ENCODE assay signal across 21 mouse cellular contexts in the genomic region with DNA sequence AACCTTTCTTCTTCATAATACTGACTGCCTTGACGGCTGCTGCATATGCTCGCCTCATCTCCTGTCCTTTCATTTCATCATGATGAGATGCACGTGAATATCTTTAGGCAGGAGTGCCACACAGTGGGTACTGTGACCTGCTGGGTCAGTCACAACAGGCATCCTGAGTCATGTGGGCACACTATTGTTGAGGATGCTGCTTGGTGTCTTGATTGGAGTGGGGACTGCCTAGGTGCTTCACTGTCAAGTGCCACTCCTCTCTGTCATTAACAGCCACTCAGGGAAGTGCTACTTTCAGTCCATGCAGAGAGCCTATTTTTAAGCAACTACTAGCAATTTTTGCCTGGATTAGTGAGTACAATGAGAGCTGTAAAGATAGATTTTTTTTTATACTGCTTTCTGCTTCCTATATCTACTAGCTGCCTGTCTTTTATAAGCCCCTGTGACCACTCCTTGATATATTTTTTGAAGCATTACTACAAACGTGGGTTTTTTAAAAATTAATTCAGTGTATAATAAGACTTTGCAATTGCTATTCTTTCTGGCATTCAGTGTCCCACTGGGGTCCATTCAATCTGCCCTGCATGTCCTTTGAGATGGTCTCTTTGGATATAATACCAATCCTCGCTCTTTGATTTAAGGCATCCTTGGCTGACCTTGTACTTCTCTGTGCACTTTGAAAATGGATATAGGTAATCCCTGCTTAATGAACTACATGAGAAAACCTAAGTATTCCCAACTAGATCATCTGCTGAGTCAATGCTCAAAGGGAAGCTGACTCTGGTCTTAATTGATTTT.
DNase-seq lines count a peak whose midpoint lies in the region; ATAC-seq lines count a peak whose summit lies in the region.
"Had no signal": no experiment of that assay in that cellular context is flagged by ENCODE, and none has a peak within 500 bp of the region (broad histone marks: within the 10 kb centered on the region; RNA-seq: fewer than 3 reads in every experiment).

No protein-coding gene starts in this region.

- H3K9ac ChIP-seq in forebrain, embryonic 12.5 days, result no peak overlapping the region
- H3K9ac ChIP-seq in forebrain, embryonic 11.5 days (ENCODE audit: low read length), result no peak overlapping the region
- no peak overlapping the region for H3K9ac ChIP-seq in midbrain, embryonic 11.5 days (ENCODE audit: low read length)
- no peak overlapping the region for H3K9ac ChIP-seq in midbrain, embryonic 14.5 days (replicated peaks; ENCODE audit: low read length)
- H3K9ac ChIP-seq: embryonic facial prominence, embryonic 12.5 days; hindbrain, embryonic 14.5 days had no signal

- no peaks in the 10 kb centered on the region for H3K27me3 ChIP-seq in forebrain, embryonic 12.5 days
- H3K27me3 ChIP-seq in forebrain, embryonic 11.5 days (ENCODE audit: control insufficient read depth, insufficient read depth, low read length), result no peaks in the 10 kb centered on the region
- no peaks in the 10 kb centered on the region for H3K27me3 ChIP-seq in midbrain, embryonic 11.5 days (ENCODE audit: control insufficient read depth, insufficient read depth, low read length)
- no peaks in the 10 kb centered on the region for H3K27me3 ChIP-seq in midbrain, embryonic 10.5 days (ENCODE audit: low read depth, poor library complexity, severe bottlenecking)
- H3K27me3 ChIP-seq in midbrain, embryonic 14.5 days (ENCODE audit: control insufficient read depth, insufficient read depth, low read length), result no peaks in the 10 kb centered on the region
- H3K27me3 ChIP-seq: embryonic facial prominence, embryonic 12.5 days had no signal

- no peak overlapping the region for H3K27ac ChIP-seq in forebrain, embryonic 12.5 days
- H3K27ac ChIP-seq in forebrain, embryonic 11.5 days (ENCODE audit: low read depth, low read length), result no peak overlapping the region
- H3K27ac ChIP-seq in midbrain, embryonic 11.5 days (ENCODE audit: low read depth, low read length), result no peak overlapping the region
- H3K27ac ChIP-seq in midbrain, embryonic 10.5 days (replicated peaks), result no peak overlapping the region
- peak overlapping the region; percentile 16; the same call in 1 of the 2 replicates for H3K27ac ChIP-seq in midbrain, embryonic 14.5 days (replicated peaks; ENCODE audit: low read depth, low read length)
- H3K27ac ChIP-seq: embryonic facial prominence, embryonic 12.5 days; heart, embryonic 10.5 days; hindbrain, embryonic 14.5 days had no signal

- H3K4me3 ChIP-seq in forebrain, embryonic 12.5 days (replicated peaks), result no peak overlapping the region
- H3K4me3 ChIP-seq in forebrain, embryonic 11.5 days (ENCODE audit: low read depth, low read length), result no peak overlapping the region
- no peak overlapping the region for H3K4me3 ChIP-seq in midbrain, embryonic 11.5 days (ENCODE audit: low read depth, low read length)
- no peak overlapping the region for H3K4me3 ChIP-seq in midbrain, embryonic 10.5 days
- H3K4me3 ChIP-seq in midbrain, embryonic 14.5 days (replicated peaks; ENCODE audit: low read depth, low read length), result no peak overlapping the region
- H3K4me3 ChIP-seq: embryonic facial prominence, embryonic 12.5 days; heart, embryonic 10.5 days had no signal

- no peaks in the 10 kb centered on the region for H3K36me3 ChIP-seq in forebrain, embryonic 12.5 days (replicated peaks)
- H3K36me3 ChIP-seq in forebrain, embryonic 11.5 days (ENCODE audit: control insufficient read depth, insufficient read depth, low read length), result no peaks in the 10 kb centered on the region
- H3K36me3 ChIP-seq in midbrain, embryonic 11.5 days (ENCODE audit: control insufficient read depth, insufficient read depth, low read length), result no peaks in the 10 kb centered on the region
- H3K36me3 ChIP-seq in midbrain, embryonic 10.5 days, result no peaks in the 10 kb centered on the region
- no peaks in the 10 kb centered on the region for H3K36me3 ChIP-seq in midbrain, embryonic 14.5 days (ENCODE audit: control insufficient read depth, insufficient read depth, low read length)
- H3K36me3 ChIP-seq: embryonic facial prominence, embryonic 12.5 days; G1E; heart, embryonic 10.5 days had no signal

- WGBS in forebrain, embryonic 12.5 days, result 44% methylated on average over 5 of the region's 5 CpGs
- 55% methylated on average over 5 of the region's 5 CpGs for WGBS in forebrain, embryonic 11.5 days
- WGBS in midbrain, embryonic 11.5 days, result 58% methylated on average over 5 of the region's 5 CpGs
- 69% methylated on average over 5 of the region's 5 CpGs for WGBS in midbrain, embryonic 10.5 days
- 52% methylated on average over 5 of the region's 5 CpGs for WGBS in midbrain, embryonic 14.5 days

- peaks cover 13% of the 10 kb centered on the region; the same call in 1 of the 2 replicates for H3K4me1 ChIP-seq in forebrain, embryonic 12.5 days
- H3K4me1 ChIP-seq in forebrain, embryonic 11.5 days (replicated peaks; ENCODE audit: control insufficient read depth, insufficient read depth, low read length), result peaks cover 2% of the 10 kb centered on the region; the same call in 1 of the 2 replicates
- H3K4me1 ChIP-seq in midbrain, embryonic 11.5 days (ENCODE audit: control insufficient read depth, insufficient read depth, low read length), result peaks cover 2% of the 10 kb centered on the region; the same call in 1 of the 2 replicates
- H3K4me1 ChIP-seq in midbrain, embryonic 10.5 days, result peaks cover 24% of the 10 kb centered on the region
- 0 out of 2 replicates have a peak, but pooled peaks cover 3% of the 10 kb centered on the region for H3K4me1 ChIP-seq in midbrain, embryonic 14.5 days (ENCODE audit: control insufficient read depth, insufficient read depth, low read length)
- H3K4me1 ChIP-seq: embryonic facial prominence, embryonic 12.5 days; heart, embryonic 10.5 days had no signal

- 0 out of 2 replicates have a peak, but pooled peaks have one; percentile 41 for ATAC-seq in forebrain, embryonic 12.5 days (ENCODE audit: low FRiP score)
- no peak for ATAC-seq in forebrain, embryonic 11.5 days (replicated peaks; ENCODE audit: low FRiP score)
- no peak for ATAC-seq in midbrain, embryonic 11.5 days (ENCODE audit: low FRiP score)
- no peak for ATAC-seq in midbrain, embryonic 14.5 days (ENCODE audit: low FRiP score, low TSS enrichment)
- ATAC-seq: CD4-positive, CD25-positive, alpha-beta regulatory T cell, adult 4 months; intestine, embryonic 16.5 days had no signal

- H3K9me3 ChIP-seq in forebrain, embryonic 12.5 days, result no peaks in the 10 kb centered on the region
- no peaks in the 10 kb centered on the region for H3K9me3 ChIP-seq in forebrain, embryonic 11.5 days (ENCODE audit: control insufficient read depth, low read length)
- no peaks in the 10 kb centered on the region for H3K9me3 ChIP-seq in midbrain, embryonic 11.5 days (ENCODE audit: control insufficient read depth, low read length)
- no peaks in the 10 kb centered on the region for H3K9me3 ChIP-seq in midbrain, embryonic 10.5 days (replicated peaks)
- H3K9me3 ChIP-seq in midbrain, embryonic 14.5 days (ENCODE audit: control insufficient read depth, low read length), result no peaks in the 10 kb centered on the region
- H3K9me3 ChIP-seq: embryonic facial prominence, embryonic 12.5 days; G1E; heart, embryonic 10.5 days had no signal

- no peak for DNase-seq in forebrain, embryonic 11.5 days (ENCODE audit: low spot score)
- peak; percentile 74 for DNase-seq in midbrain, embryonic 11.5 days (ENCODE audit: low spot score, missing footprints)
- no peak for DNase-seq in midbrain, embryonic 10.5 days (ENCODE audit: low spot score)
- DNase-seq in midbrain, embryonic 14.5 days, result peak; percentile 34
- DNase-seq in cerebellum, postnatal 10 days, result no peak
- DNase-seq in spleen, adult 12 weeks (ENCODE audit: low spot score), result no peak
- DNase-seq: adrenal gland, adult 8-10 months; adrenal gland, postnatal 36 days; B cell, adult 2 months; cerebellum, adult 11 months; cerebellum, adult 8-10 months; cerebellum, postnatal 25 days; heart, adult 18-20 months; heart, postnatal 10 days had no signal

- no peak overlapping the region for H3K4me2 ChIP-seq in forebrain, embryonic 12.5 days
- H3K4me2 ChIP-seq in forebrain, embryonic 11.5 days (ENCODE audit: low read depth, low read length, severe bottlenecking), result no peak overlapping the region
- H3K4me2 ChIP-seq in midbrain, embryonic 11.5 days, result no peak overlapping the region
- no peak overlapping the region for H3K4me2 ChIP-seq in midbrain, embryonic 14.5 days (ENCODE audit: low read length)
- H3K4me2 ChIP-seq: embryonic facial prominence, embryonic 12.5 days; hindbrain, embryonic 14.5 days had no signal

Comparison
In these comparisons a context has a peak if more than half of its experiments do, and no peak if none do; other contexts are left out.
1. DNase-seq: peak in midbrain, embryonic 11.5 days (single experiment) and midbrain, embryonic 14.5 days (single experiment); none in forebrain, embryonic 11.5 days (single experiment), midbrain, embryonic 10.5 days (single experiment), cerebellum, postnatal 10 days (0 of 2) and spleen, adult 12 weeks (single experiment).